Mouse (Mus musculus) layer of hippocampus, postnatal 25 days (tissue): ENCODE measurements at regions not wholly inside any gene's neighbourhood (a gene's known extent, or its start where the extent isn't known, plus 50 kb on each side); places are given as distances from the start of the nearest gene placed in this dataset.

ENCODE experiments used
- DNase-seq, 2 experiments: peaks; one replicate each; pipeline ENCODE4 v3.0.0; 2022; ENCODE audit warnings: mixed read lengths in 2 of 2, low spot score in 1 of 2; ENCODE audit errors: extremely low spot score in 1 of 2

- DNase-seq: no peak
Observed at GRCm38 (mm10) chr13:51016209-51016608, 84.5 kb upstream of the Spin1 start.

- DNase-seq: no peak
Observed at GRCm38 (mm10) chr13:51016956-51017703, 83.5 kb upstream of the Spin1 start.

GRCm38 (mm10) chr13:51017727-51018321 lies 82.9 kb upstream of the Spin1 start:
- DNase-seq: no peak

- no peak for DNase-seq
Observed at GRCm38 (mm10) chr13:51018366-51018765, 82.3 kb upstream of the Spin1 start.

- DNase-seq: no peak
Observed at GRCm38 (mm10) chr13:51022401-51023250, 78.1 kb upstream of the Spin1 start.

- no peak for DNase-seq
Observed at GRCm38 (mm10) chr13:51023271-51023670, 77.4 kb upstream of the Spin1 start.

GRCm38 (mm10) chr13:51026311-51026918 lies 74.3 kb upstream of the Spin1 start:
- no peak for DNase-seq

- DNase-seq: peak in 1 of 2 experiments; percentile 29
Observed at GRCm38 (mm10) chr13:51037850-51038450, 62.7 kb upstream of the Spin1 start.

- DNase-seq: no peak
Observed at GRCm38 (mm10) chr13:51038955-51039354, 61.7 kb upstream of the Spin1 start.

- DNase-seq: no peak
Observed at GRCm38 (mm10) chr13:51041121-51041520, 59.6 kb upstream of the Spin1 start.

- DNase-seq: no peak
Observed at GRCm38 (mm10) chr13:51042881-51043402, 57.7 kb upstream of the Spin1 start.
